In genomic region chr2:180107081-180107480, GRCm38 (mm10) we compare ENCODE assay signal across 14 mouse cellular contexts. TPM values are rescaled to one million over a fixed set of nuclear protein-coding genes. Genes with fewer than 3 reads are reported as not detected.
DNase-seq lines count a peak whose midpoint lies in the region; ATAC-seq and TF ChIP-seq lines count a peak whose summit lies in the region.
"Had no signal": no experiment of that assay in that cellular context is flagged by ENCODE, and none has a peak within 500 bp of the region (broad histone marks: within the 10 kb centered on the region; RNA-seq: fewer than 3 reads in every experiment).

No protein-coding gene starts in this region.

- peaks cover 7% of the 10 kb centered on the region; the same call in 1 of the 2 replicates for H3K4me1 ChIP-seq in hindbrain, postnatal 0 days (ENCODE audit: insufficient read depth, low read length)
- peaks cover 40% of the 10 kb centered on the region for H3K4me1 ChIP-seq in hindbrain, embryonic 13.5 days (replicated peaks)
- peaks cover 9% of the 10 kb centered on the region for H3K4me1 ChIP-seq in spleen, adult 2 months (ENCODE audit: control insufficient read depth, insufficient read depth, insufficient read length)

- no peak overlapping the region for H3K4me3 ChIP-seq in hindbrain, postnatal 0 days (ENCODE audit: low read length)
- H3K4me3 ChIP-seq in hindbrain, embryonic 13.5 days = no peak overlapping the region
- H3K4me3 ChIP-seq in spleen, adult 2 months (ENCODE audit: extremely low read depth, insufficient read depth, insufficient read length) = no peak overlapping the region
- H3K4me3 ChIP-seq: erythroblast, embryonic 14.5 days; liver, embryonic 13.5 days; stomach, embryonic 15.5 days had no signal

- 69% methylated on average over 4 of the region's 4 CpGs for WGBS in hindbrain, postnatal 0 days
- 61% methylated on average over 4 of the region's 4 CpGs for WGBS in hindbrain, embryonic 13.5 days
- 70% methylated on average over 4 of the region's 4 CpGs for WGBS in spleen, adult 2 months

- H3K27me3 ChIP-seq in hindbrain, postnatal 0 days (ENCODE audit: insufficient read depth, low read length) = peaks cover 6% of the 10 kb centered on the region; the same call in 1 of the 2 replicates
- peaks cover 39% of the 10 kb centered on the region for H3K27me3 ChIP-seq in hindbrain, embryonic 13.5 days
- peaks cover 20% of the 10 kb centered on the region for H3K27me3 ChIP-seq in spleen, adult 2 months (ENCODE audit: control insufficient read depth, insufficient read depth, low read length)

- H3K9me3 ChIP-seq in hindbrain, postnatal 0 days (ENCODE audit: low read length) = no peaks in the 10 kb centered on the region
- H3K9me3 ChIP-seq in hindbrain, embryonic 13.5 days = no peaks in the 10 kb centered on the region
- H3K9me3 ChIP-seq: liver, embryonic 13.5 days; stomach, embryonic 15.5 days had no signal

- no peak for ATAC-seq in hindbrain, postnatal 0 days
- ATAC-seq in hindbrain, embryonic 13.5 days (ENCODE audit: low FRiP score) = no peak
- peak; percentile 48; the same call in 1 of the 2 replicates for ATAC-seq in granulocyte monocyte progenitor cell, adult 5-6 weeks (replicated peaks; ENCODE audit: poor library complexity, severe bottlenecking)

- peak; percentile 36 for TF ChIP-seq CTCF in hindbrain, postnatal 0 days (IDR thresholded peaks at IDR 0.05; ENCODE audit: low read depth)
- peak; percentile 15; the same call in 1 of the 2 replicates for TF ChIP-seq CTCF in spleen, adult 2 months (IDR thresholded peaks at IDR 0.05; ENCODE audit: extremely low read depth, insufficient read depth, insufficient read length, insufficient replicate concordance)

- no peak overlapping the region for H3K27ac ChIP-seq in hindbrain, postnatal 0 days
- no peak overlapping the region for H3K27ac ChIP-seq in hindbrain, embryonic 13.5 days
- H3K27ac ChIP-seq in spleen, adult 2 months (ENCODE audit: insufficient read depth, low read length) = no peak overlapping the region
- H3K27ac ChIP-seq: liver, embryonic 13.5 days; stomach, embryonic 15.5 days had no signal

- H3K4me2 ChIP-seq in hindbrain, postnatal 0 days (ENCODE audit: low read depth, low read length) = no peak overlapping the region
- H3K4me2 ChIP-seq in hindbrain, embryonic 13.5 days = no peak overlapping the region
- H3K4me2 ChIP-seq: liver, embryonic 13.5 days; stomach, embryonic 15.5 days had no signal

- intact Hi-C loops in gastrocnemius, postnatal 14 days (cut with DNase I; ENCODE audit: low total_unique reads) = no loop called here

- TF ChIP-seq POLR2A in spleen, adult 2 months (IDR thresholded peaks at IDR 0.05; ENCODE audit: low read depth, low read length) = no peak

- no peak for DNase-seq in hindbrain, postnatal 0 days (ENCODE audit: low spot score)
- DNase-seq in spleen, adult 2 months (ENCODE audit: low read depth in 1 of 2, low spot score in 2 of 2) = no peak
- DNase-seq in spleen, postnatal 36 days (ENCODE audit: low spot score in 2 of 2) = no peak
- DNase-seq in thymus, postnatal 36 days = peak; percentile 49
- no peak for DNase-seq in cerebellum, adult 9-11 months
- no peak for DNase-seq in gastrocnemius, postnatal 14 days
- DNase-seq: adrenal gland, postnatal 14 days; liver, embryonic 13.5 days had no signal

- H3K9ac ChIP-seq in hindbrain, postnatal 0 days (replicated peaks; ENCODE audit: low read length) = no peak overlapping the region
- no peak overlapping the region for H3K9ac ChIP-seq in hindbrain, embryonic 13.5 days
- H3K9ac ChIP-seq: liver, embryonic 13.5 days; stomach, embryonic 15.5 days had no signal

- no peaks in the 10 kb centered on the region for H3K36me3 ChIP-seq in hindbrain, postnatal 0 days (ENCODE audit: insufficient read depth, low read length)
- no peaks in the 10 kb centered on the region for H3K36me3 ChIP-seq in hindbrain, embryonic 13.5 days
- H3K36me3 ChIP-seq in spleen, adult 2 months (ENCODE audit: control insufficient read depth, insufficient read depth, low read length) = no peaks in the 10 kb centered on the region
- H3K36me3 ChIP-seq: liver, embryonic 13.5 days; stomach, embryonic 15.5 days had no signal

RNA-seq across cellular contexts. Expression of gene Hrh3, which starts 2.8 kb away (rescaled TPM):
- total RNA-seq in hindbrain, postnatal 0 days (2014; rRNA removed) = 5.9 and 11.4 TPM in 2 replicates
- 3.4 and 3.6 TPM in 2 replicates for polyA plus RNA-seq in hindbrain, postnatal 0 days (2015; fragmentation: Nextera tagmentation; extraction: Ambion mirVana)
- 3.1 TPM in 2 replicates for polyA plus RNA-seq in hindbrain, embryonic 13.5 days (2015; fragmentation: Nextera tagmentation; extraction: Ambion mirVana)
- polyA plus RNA-seq in spleen, adult 2 months (2012; rRNA removed) = not detected in 2 replicates
- total RNA-seq in granulocyte monocyte progenitor cell, adult 5-6 weeks (2014; fragmentation: Nextera tagmentation) = not detected in 2 replicates
- not detected in 2 replicates for total RNA-seq in granulocyte monocyte progenitor cell, adult 5-6 weeks (2017)
- under 1 TPM; 0.23 to 0.33 TPM for total RNA-seq in gastrocnemius, postnatal 14 days (2021)
- total RNA-seq: adrenal gland, postnatal 14 days; hematopoietic stem cell, adult 5-6 weeks had no signal
- polyA plus RNA-seq: erythroblast, embryonic 14.5 days; kidney, embryonic 14.5 days; liver, embryonic 13.5 days had no signal

RNA-seq across cellular contexts. Expression of gene Osbpl2, which starts 12.0 kb away (rescaled TPM):
- 39.2 and 44.0 TPM in 2 replicates for total RNA-seq in hindbrain, postnatal 0 days (2014; rRNA removed)
- polyA plus RNA-seq in hindbrain, postnatal 0 days (2015; fragmentation: Nextera tagmentation; extraction: Ambion mirVana) = 56.0 and 57.9 TPM in 2 replicates
- polyA plus RNA-seq in hindbrain, embryonic 13.5 days (2015; fragmentation: Nextera tagmentation; extraction: Ambion mirVana) = 58.2 and 60.8 TPM in 2 replicates
- polyA plus RNA-seq in spleen, adult 2 months (2012; rRNA removed) = 12.3 and 14.3 TPM in 2 replicates
- 35.1 and 35.9 TPM in 2 replicates for total RNA-seq in granulocyte monocyte progenitor cell, adult 5-6 weeks (2014; fragmentation: Nextera tagmentation)
- total RNA-seq in granulocyte monocyte progenitor cell, adult 5-6 weeks (2017) = 27.3 and 32.2 TPM in 2 replicates
- 10 to 100 TPM; 15.8 to 17.2 TPM for total RNA-seq in gastrocnemius, postnatal 14 days (2021)

RNA-seq across cellular contexts. Expression of gene Mtg2, which starts 36.7 kb away (rescaled TPM):
- total RNA-seq in hindbrain, postnatal 0 days (2014; rRNA removed) = 17.2 and 17.3 TPM in 2 replicates
- polyA plus RNA-seq in hindbrain, postnatal 0 days (2015; fragmentation: Nextera tagmentation; extraction: Ambion mirVana) = 23.3 and 23.9 TPM in 2 replicates
- polyA plus RNA-seq in hindbrain, embryonic 13.5 days (2015; fragmentation: Nextera tagmentation; extraction: Ambion mirVana) = 31.9 and 35.0 TPM in 2 replicates
- 12.8 and 13.9 TPM in 2 replicates for polyA plus RNA-seq in spleen, adult 2 months (2012; rRNA removed)
- total RNA-seq in granulocyte monocyte progenitor cell, adult 5-6 weeks (2014; fragmentation: Nextera tagmentation) = 15.8 and 17.7 TPM in 2 replicates
- total RNA-seq in granulocyte monocyte progenitor cell, adult 5-6 weeks (2017) = 13.1 and 19.1 TPM in 2 replicates
- 10 to 100 TPM in 1 of 2 experiments, 1 to 10 TPM in 1; 9.5 to 10.9 TPM for total RNA-seq in gastrocnemius, postnatal 14 days (2021)

Comparison
In these comparisons a context has a peak if more than half of its experiments do, and no peak if none do; other contexts are left out.
1. DNase-seq: peak in thymus, postnatal 36 days (2 of 2); none in hindbrain, postnatal 0 days (single experiment), spleen, adult 2 months (0 of 2), spleen, postnatal 36 days (0 of 2), cerebellum, adult 9-11 months (single experiment) and gastrocnemius, postnatal 14 days (single experiment).